Mouse (Mus musculus): ENCODE measurements around the gene Epb41. TPM values are rescaled to one million over a fixed set of nuclear protein-coding genes. Genes with fewer than 3 reads are reported as not detected.

Gene Epb41
- polyA plus RNA-seq, 1 experiment = 68.8 TPM

GRCm38 (mm10) chr4:131875242-131875641 lies 199.9 kb downstream of the Epb41 start:
- Histone ChIP-seq H3K36me3 (ENCODE audit: control insufficient read depth, insufficient read depth, low read length, poor library complexity, severe bottlenecking) (no peaks in the 10 kb centered on the region), H3K4me3 (ENCODE audit: low read depth, low read length) (no peak overlapping the region), H3K9ac (ENCODE audit: low read depth, poor library complexity, severe bottlenecking) (peak overlapping the region; percentile 100), H3K4me1 (ENCODE audit: control insufficient read depth, insufficient read depth, low read length) (peaks cover 4% of the 10 kb centered on the region), H3K27me3 (ENCODE audit: control insufficient read depth, insufficient read depth, low read length, poor library complexity, severe bottlenecking) (no peaks in the 10 kb centered on the region), H3K27ac (ENCODE audit: insufficient read depth, low read length) (no peak overlapping the region), H3K9me3 (replicated peaks; ENCODE audit: control insufficient read depth, insufficient read depth, low read length, poor library complexity, severe bottlenecking) (no peaks in the 10 kb centered on the region)
- no peak for TF ChIP-seq EP300 (IDR thresholded peaks at IDR 0.05; ENCODE audit: insufficient read depth, low read depth, low read length)
- TF ChIP-seq POLR2A (IDR thresholded peaks at IDR 0.05; ENCODE audit: insufficient read depth, low read length) = no peak
- no peak for TF ChIP-seq CTCF (IDR thresholded peaks at IDR 0.05; ENCODE audit: low read depth, low read length)

GRCm38 (mm10) chr4:131874567-131874966 lies 200.6 kb downstream of the Epb41 start:
- Histone ChIP-seq H3K27me3 (ENCODE audit: control insufficient read depth, insufficient read depth, low read length, poor library complexity, severe bottlenecking) (no peaks in the 10 kb centered on the region), H3K27ac (ENCODE audit: insufficient read depth, low read length) (peak overlapping the region; percentile 24), H3K4me3 (ENCODE audit: low read depth, low read length) (peak overlapping the region; percentile 95), H3K9ac (ENCODE audit: low read depth, poor library complexity, severe bottlenecking) (peak overlapping the region; percentile 100), H3K4me1 (ENCODE audit: control insufficient read depth, insufficient read depth, low read length) (peaks cover 4% of the 10 kb centered on the region), H3K36me3 (ENCODE audit: control insufficient read depth, insufficient read depth, low read length, poor library complexity, severe bottlenecking) (peaks cover 2% of the 10 kb centered on the region; the same call in 1 of the 2 replicates), H3K9me3 (replicated peaks; ENCODE audit: control insufficient read depth, insufficient read depth, low read length, poor library complexity, severe bottlenecking) (no peaks in the 10 kb centered on the region)
- TF ChIP-seq POLR2A (IDR thresholded peaks at IDR 0.05; ENCODE audit: insufficient read depth, low read length) = no peak
- no peak for TF ChIP-seq CTCF (IDR thresholded peaks at IDR 0.05; ENCODE audit: low read depth, low read length)
- no peak for TF ChIP-seq EP300 (IDR thresholded peaks at IDR 0.05; ENCODE audit: insufficient read depth, low read depth, low read length)

DNA sequence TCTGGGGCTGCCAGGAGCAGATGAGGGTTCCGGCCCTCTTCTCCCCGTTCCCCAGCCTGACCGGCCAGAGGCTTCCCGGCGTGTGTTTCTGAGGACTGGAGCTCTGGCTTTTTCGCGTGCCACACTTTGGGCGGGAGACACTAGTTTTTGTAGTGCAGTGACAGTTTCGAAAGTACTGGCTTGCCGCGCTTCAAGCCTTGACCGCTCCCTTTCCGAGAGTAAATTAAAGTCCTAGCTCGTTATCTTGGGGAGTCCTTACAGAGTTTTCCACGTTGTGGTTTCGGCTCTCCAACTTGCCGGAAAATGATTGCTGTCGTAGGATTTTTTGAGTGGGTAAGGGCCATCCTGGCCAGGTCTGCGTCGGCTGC lies 201.0 kb downstream of the Epb41 start:
- Histone ChIP-seq H3K27me3 (ENCODE audit: control insufficient read depth, insufficient read depth, low read length, poor library complexity, severe bottlenecking) (no peaks in the 10 kb centered on the region), H3K4me1 (ENCODE audit: control insufficient read depth, insufficient read depth, low read length) (peaks cover 4% of the 10 kb centered on the region), H3K27ac (ENCODE audit: insufficient read depth, low read length) (peak overlapping the region; percentile 24), H3K36me3 (ENCODE audit: control insufficient read depth, insufficient read depth, low read length, poor library complexity, severe bottlenecking) (peaks cover 2% of the 10 kb centered on the region; the same call in 1 of the 2 replicates), H3K9me3 (replicated peaks; ENCODE audit: control insufficient read depth, insufficient read depth, low read length, poor library complexity, severe bottlenecking) (no peaks in the 10 kb centered on the region), H3K4me3 (ENCODE audit: low read depth, low read length) (peak overlapping the region; percentile 95), H3K9ac (ENCODE audit: low read depth, poor library complexity, severe bottlenecking) (peak overlapping the region; percentile 100)
- TF ChIP-seq POLR2A (IDR thresholded peaks at IDR 0.05; ENCODE audit: insufficient read depth, low read length) = no peak
- TF ChIP-seq CTCF (IDR thresholded peaks at IDR 0.05; ENCODE audit: low read depth, low read length) = no peak
- no peak for TF ChIP-seq EP300 (IDR thresholded peaks at IDR 0.05; ENCODE audit: insufficient read depth, low read depth, low read length)

Other genes starting within 250 kb of the Epb41 start
- gene Ptpru, start 237.0 kb downstream of the Epb41 start, polyA plus RNA-seq (2011; ENCODE audit: insufficient read depth, insufficient read length, low read depth, missing spikeins) = 12.1 and 12.8 TPM in 2 replicates
- gene Mecr, start 231.9 kb downstream of the Epb41 start, polyA plus RNA-seq (2011; ENCODE audit: insufficient read depth, insufficient read length, low read depth, missing spikeins) = 15.6 and 17.9 TPM in 2 replicates
- 71.4 and 74.5 TPM in 2 replicates for gene Srsf4, start 201.7 kb downstream of the Epb41 start, polyA plus RNA-seq (2011; ENCODE audit: insufficient read depth, insufficient read length, low read depth, missing spikeins)
- not detected in 2 replicates for gene Tmem200b, start 153.6 kb downstream of the Epb41 start, polyA plus RNA-seq (2011; ENCODE audit: insufficient read depth, insufficient read length, low read depth, missing spikeins)
- gene Gm10300, start 624 bp downstream of the Epb41 start, polyA plus RNA-seq (2011; ENCODE audit: insufficient read depth, insufficient read length, low read depth, missing spikeins) = not detected in 2 replicates
- 0.54 and 0.82 TPM in 2 replicates for gene Oprd1, start 69.2 kb upstream of the Epb41 start, polyA plus RNA-seq (2011; ENCODE audit: insufficient read depth, insufficient read length, low read depth, missing spikeins)
- 88.7 and 91.1 TPM in 2 replicates for gene Ythdf2, start 137.0 kb upstream of the Epb41 start, polyA plus RNA-seq (2011; ENCODE audit: insufficient read depth, insufficient read length, low read depth, missing spikeins)
- gene Gmeb1, start 186.3 kb upstream of the Epb41 start, polyA plus RNA-seq (2011; ENCODE audit: insufficient read depth, insufficient read length, low read depth, missing spikeins) = 23.8 and 25.9 TPM in 2 replicates
- gene Taf12, start 199.1 kb upstream of the Epb41 start, polyA plus RNA-seq (2011; ENCODE audit: insufficient read depth, insufficient read length, low read depth, missing spikeins) = 34.3 and 35.2 TPM in 2 replicates
- 0.90 TPM in 1 of 2 replicates, not detected in the other for gene Rab42, start 228.1 kb upstream of the Epb41 start, polyA plus RNA-seq (2011; ENCODE audit: insufficient read depth, insufficient read length, low read depth, missing spikeins)